Mouse (Mus musculus): ENCODE measurements around the gene Mrpl37.

The Mrpl37 gene

GRCm38 (mm10) chr4:107064394-107065098 is 2.1 kb downstream of the Mrpl37 start:
- no peak for DNase-seq

GRCm38 (mm10) chr4:107063214-107063613 is 3.5 kb downstream of the Mrpl37 start:
- DNase-seq = no peak

GRCm38 (mm10) chr4:107061560-107061959 is 5.1 kb downstream of the Mrpl37 start:
- no peak for DNase-seq

GRCm38 (mm10) chr4:107058781-107059180 is 7.9 kb downstream of the Mrpl37 start:
- DNase-seq = no peak

- DNase-seq = peak; percentile 56
Observed at GRCm38 (mm10) chr4:107058346-107058745, 8.3 kb downstream of the Mrpl37 start.

GRCm38 (mm10) chr4:107056088-107056487 is 10.6 kb downstream of the Mrpl37 start:
- no peak for DNase-seq

- no peak for DNase-seq
Observed at GRCm38 (mm10) chr4:107052962-107053553, 13.6 kb downstream of the Mrpl37 start.

- no peak for DNase-seq
Observed at GRCm38 (mm10) chr4:107051889-107052288, 14.8 kb downstream of the Mrpl37 start.

- DNase-seq = no peak
Observed at GRCm38 (mm10) chr4:107048568-107049162, 18.0 kb downstream of the Mrpl37 start.

GRCm38 (mm10) chr4:107047806-107048205 is 18.9 kb downstream of the Mrpl37 start:
- DNase-seq = no peak

- no peak for DNase-seq
Observed at GRCm38 (mm10) chr4:107045188-107045587, 21.5 kb downstream of the Mrpl37 start.

GRCm38 (mm10) chr4:107042304-107042703 is 24.4 kb downstream of the Mrpl37 start:
- DNase-seq = no peak

GRCm38 (mm10) chr4:107039270-107039669 is 27.4 kb downstream of the Mrpl37 start:
- DNase-seq = no peak

- DNase-seq = no peak
Observed at GRCm38 (mm10) chr4:107038303-107038702, 28.4 kb downstream of the Mrpl37 start.

GRCm38 (mm10) chr4:107036985-107037384 is 29.7 kb downstream of the Mrpl37 start:
- no peak for DNase-seq

- DNase-seq = peak; percentile 14
Observed at GRCm38 (mm10) chr4:107035689-107036088, 31.0 kb downstream of the Mrpl37 start.

GRCm38 (mm10) chr4:107026451-107026850 is 40.2 kb downstream of the Mrpl37 start:
- no peak for DNase-seq

GRCm38 (mm10) chr4:107025369-107025768 is 41.3 kb downstream of the Mrpl37 start:
- no peak for DNase-seq

GRCm38 (mm10) chr4:107024899-107025298 is 41.8 kb downstream of the Mrpl37 start:
- DNase-seq = no peak

- no peak for DNase-seq
Observed at GRCm38 (mm10) chr4:107021464-107021863, 45.2 kb downstream of the Mrpl37 start.

GRCm38 (mm10) chr4:107020287-107021000 is 46.2 kb downstream of the Mrpl37 start:
- DNase-seq = peak; percentile 69

GRCm38 (mm10) chr4:107019027-107019426 is 47.6 kb downstream of the Mrpl37 start:
- peak; percentile 53 for DNase-seq

- no peak for DNase-seq
Observed at GRCm38 (mm10) chr4:107018521-107018920, 48.1 kb downstream of the Mrpl37 start.

GRCm38 (mm10) chr4:107017257-107017656 is 49.4 kb downstream of the Mrpl37 start:
- peak; percentile 49 for DNase-seq

Measured in kidney, adult 9 months (tissue).